Mouse (Mus musculus): ENCODE measurements around the gene Tnnt2. TPM values are rescaled to one million over a fixed set of nuclear protein-coding genes. Genes with fewer than 3 reads are reported as not detected.

Tnnt2 gene
- polyA plus RNA-seq, 1 experiment from 2014 or later = 2.5 TPM

GRCm38 (mm10) chr1:135892764-135893163 is 56.6 kb downstream of the Tnnt2 start:
- 82% methylated on average over 6 of the region's 6 CpGs for WGBS

GRCm38 (mm10) chr1:135893377-135893776 is 57.2 kb downstream of the Tnnt2 start:
- Histone ChIP-seq H3K36me3 (no peaks in the 10 kb centered on the region), H3K9me3 (no peaks in the 10 kb centered on the region), H3K9ac (replicated peaks) (no peak overlapping the region), H3K27ac (replicated peaks) (no peak overlapping the region), H3K27me3 (no peaks in the 10 kb centered on the region), H3K4me2 (replicated peaks) (no peak overlapping the region), H3K4me1 (no peaks in the 10 kb centered on the region), H3K4me3 (no peak overlapping the region)
- WGBS = 90% methylated on average over 3 of the region's 3 CpGs
- ATAC-seq (ENCODE audit: low FRiP score, low read depth) = no peak

More at GRCm38 (mm10) chr1:135892764-135893163, 56.6 kb downstream of the Tnnt2 start:
- Histone ChIP-seq H3K36me3 (no peaks in the 10 kb centered on the region), H3K4me1 (no peaks in the 10 kb centered on the region), H3K4me2 (replicated peaks) (no peak overlapping the region), H3K4me3 (no peak overlapping the region), H3K27me3 (no peaks in the 10 kb centered on the region), H3K9ac (replicated peaks) (no peak overlapping the region), H3K9me3 (no peaks in the 10 kb centered on the region), H3K27ac (replicated peaks) (no peak overlapping the region)
- no peak for ATAC-seq (ENCODE audit: low FRiP score, low read depth)

DNA sequence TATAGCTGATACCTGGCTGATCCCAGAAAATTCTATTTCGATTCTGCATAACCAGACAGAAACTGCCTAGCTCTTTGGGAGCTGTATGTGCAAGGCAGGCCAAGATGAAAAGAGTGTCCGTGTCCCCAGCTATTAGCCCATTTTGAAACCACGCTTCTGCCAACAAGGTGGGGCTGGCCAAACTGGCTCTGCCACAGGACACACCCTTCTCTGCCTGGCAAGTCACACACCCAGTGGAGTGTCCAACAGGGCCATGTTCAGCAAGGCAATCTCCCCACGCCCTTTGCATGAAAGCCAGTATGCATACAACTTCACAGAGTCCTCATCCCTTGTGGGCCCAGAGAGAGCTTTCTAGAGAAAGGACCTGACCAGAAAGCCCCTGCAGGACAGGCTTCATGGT is 59.2 kb downstream of the Tnnt2 start:
- ATAC-seq (ENCODE audit: low FRiP score, low read depth) = no peak
- 92% methylated on average over 4 of the region's 4 CpGs for WGBS
- H3K9me3 ChIP-seq = no peaks in the 10 kb centered on the region
- H3K4me3 ChIP-seq = no peak overlapping the region
- no peak overlapping the region for H3K27ac ChIP-seq (replicated peaks)
- H3K4me2 ChIP-seq (replicated peaks) = no peak overlapping the region
- H3K4me1 ChIP-seq = no peaks in the 10 kb centered on the region
- no peak overlapping the region for H3K9ac ChIP-seq (replicated peaks)
- H3K36me3 ChIP-seq = no peaks in the 10 kb centered on the region
- H3K27me3 ChIP-seq = no peaks in the 10 kb centered on the region

- 91% methylated on average over 6 of the region's 6 CpGs for WGBS
- no peak overlapping the region for H3K4me2 ChIP-seq (replicated peaks)
- H3K36me3 ChIP-seq = no peaks in the 10 kb centered on the region
- no peak for ATAC-seq (ENCODE audit: low FRiP score, low read depth)
- no peak overlapping the region for H3K4me3 ChIP-seq
- no peak overlapping the region for H3K27ac ChIP-seq (replicated peaks)
- H3K4me1 ChIP-seq = no peaks in the 10 kb centered on the region
- no peaks in the 10 kb centered on the region for H3K27me3 ChIP-seq
- H3K9me3 ChIP-seq = no peaks in the 10 kb centered on the region
- no peak overlapping the region for H3K9ac ChIP-seq (replicated peaks)
Observed at GRCm38 (mm10) chr1:135899295-135899694, 63.1 kb downstream of the Tnnt2 start.

DNA sequence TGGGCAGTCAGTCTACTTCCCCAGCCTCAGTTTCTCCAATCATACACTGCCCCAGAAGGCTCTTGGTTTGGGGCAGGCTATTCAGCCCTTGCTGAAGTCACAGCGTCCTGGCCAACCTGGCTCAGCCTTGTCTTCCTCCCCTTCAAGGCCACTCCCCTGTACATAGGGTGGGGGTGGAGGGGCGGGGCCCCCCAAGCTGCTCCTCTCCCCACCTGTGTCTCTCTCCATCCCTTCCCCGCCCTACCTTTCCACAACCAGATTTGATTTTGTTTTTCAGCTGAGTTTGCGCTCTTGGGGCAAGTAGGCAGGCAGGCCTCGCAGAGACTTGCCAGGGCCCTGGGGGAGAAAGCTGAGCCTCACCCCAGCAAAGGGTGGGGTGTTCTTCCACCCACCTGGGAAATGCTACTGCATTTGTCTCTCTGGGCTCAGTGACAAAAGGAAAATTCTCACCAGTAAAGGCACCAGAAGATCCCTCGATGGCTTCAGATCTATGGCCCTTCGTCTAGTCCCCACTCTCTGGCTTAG is 63.9 kb downstream of the Tnnt2 start:
- 76% methylated on average over 7 of the region's 7 CpGs for WGBS

More for the DNA sequence above, 63.9 kb downstream of the Tnnt2 start:
- Histone ChIP-seq H3K36me3 (no peaks in the 10 kb centered on the region), H3K9ac (replicated peaks) (no peak overlapping the region), H3K27ac (replicated peaks) (no peak overlapping the region), H3K4me1 (no peaks in the 10 kb centered on the region), H3K4me2 (replicated peaks) (no peak overlapping the region), H3K9me3 (no peaks in the 10 kb centered on the region), H3K4me3 (no peak overlapping the region), H3K27me3 (no peaks in the 10 kb centered on the region)
- no peak for ATAC-seq (ENCODE audit: low FRiP score, low read depth)

Other genes starting within 250 kb of the Tnnt2 start
- 25.1 and 25.6 TPM in 2 replicates for gene Nav1, start 229.1 kb upstream of the Tnnt2 start, polyA plus RNA-seq (2016; fragmentation: Nextera tagmentation; extraction: Ambion mirVana)
- gene Csrp1, start 116.3 kb upstream of the Tnnt2 start, polyA plus RNA-seq (2016; fragmentation: Nextera tagmentation; extraction: Ambion mirVana) = 35.6 and 41.0 TPM in 2 replicates
- 15.7 and 21.8 TPM in 2 replicates for gene Phlda3, start 70.2 kb upstream of the Tnnt2 start, polyA plus RNA-seq (2016; fragmentation: Nextera tagmentation; extraction: Ambion mirVana)
- gene Tnni1, start 56.9 kb upstream of the Tnnt2 start, polyA plus RNA-seq (2016; fragmentation: Nextera tagmentation; extraction: Ambion mirVana) = 1.0 and 2.2 TPM in 2 replicates
- 0.20 and 0.32 TPM in 2 replicates for gene Lad1, start 17.8 kb upstream of the Tnnt2 start, polyA plus RNA-seq (2016; fragmentation: Nextera tagmentation; extraction: Ambion mirVana)
- 0.10 and 0.24 TPM in 2 replicates for gene Pkp1, start 82.9 kb downstream of the Tnnt2 start, polyA plus RNA-seq (2016; fragmentation: Nextera tagmentation; extraction: Ambion mirVana)
- not detected in 2 replicates for gene Igfn1, start 170.0 kb downstream of the Tnnt2 start, polyA plus RNA-seq (2016; fragmentation: Nextera tagmentation; extraction: Ambion mirVana)
- 129 and 138 TPM in 2 replicates for gene Tmem9, start 171.8 kb downstream of the Tnnt2 start, polyA plus RNA-seq (2016; fragmentation: Nextera tagmentation; extraction: Ambion mirVana)
- not detected in 2 replicates for gene Ascl5, start 214.4 kb downstream of the Tnnt2 start, polyA plus RNA-seq (2016; fragmentation: Nextera tagmentation; extraction: Ambion mirVana)
- 0.09 and 0.26 TPM in 2 replicates for gene Cacna1s, start 216.4 kb downstream of the Tnnt2 start, polyA plus RNA-seq (2016; fragmentation: Nextera tagmentation; extraction: Ambion mirVana)

All from midbrain, embryonic 12.5 days (tissue).